Mouse (Mus musculus): ENCODE results near the gene Usf2.
"Not testable (repeated sequence)": the region's sequence is repeated elsewhere in the genome, so short reads cannot be mapped to it uniquely, and the experiment has no call there.

Usf2 gene

DNA sequence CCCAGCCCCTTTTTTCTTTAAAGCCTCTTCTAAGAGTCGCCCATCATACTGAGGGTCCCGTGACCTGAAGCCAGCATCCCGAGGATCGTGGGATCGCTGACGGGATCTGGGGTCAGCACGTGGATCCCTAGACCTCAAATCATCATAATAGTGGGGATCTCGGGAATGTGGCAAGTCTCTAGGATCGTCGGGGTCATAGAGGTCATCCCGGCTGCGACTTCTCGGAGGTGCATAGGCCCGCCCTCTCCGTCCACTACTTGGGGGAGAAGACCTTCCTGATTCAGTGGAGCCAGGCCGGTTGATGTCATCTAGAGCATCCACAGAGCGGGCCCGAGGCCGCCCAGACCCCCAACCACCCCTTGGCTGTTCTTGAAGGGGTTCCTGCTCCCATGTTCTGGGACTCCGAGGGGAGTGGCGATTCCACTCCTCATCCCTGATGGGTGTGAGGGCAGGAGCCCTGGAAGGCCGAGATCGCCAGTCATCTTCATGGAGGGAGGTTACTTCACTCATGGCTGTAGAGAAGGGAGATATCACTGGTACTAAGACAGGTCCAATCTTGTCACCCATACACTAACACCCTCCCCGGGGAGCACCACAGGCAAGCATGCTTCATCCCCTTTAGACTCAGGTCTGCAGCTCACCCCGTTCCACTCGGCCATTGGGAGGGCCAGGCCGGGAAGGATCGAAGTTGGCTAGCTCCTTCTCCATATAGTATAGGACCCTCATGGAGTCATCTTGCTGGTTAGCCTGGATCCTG, 1.7 kb upstream of the Usf2 start:
- no peak for DNase-seq

DNA sequence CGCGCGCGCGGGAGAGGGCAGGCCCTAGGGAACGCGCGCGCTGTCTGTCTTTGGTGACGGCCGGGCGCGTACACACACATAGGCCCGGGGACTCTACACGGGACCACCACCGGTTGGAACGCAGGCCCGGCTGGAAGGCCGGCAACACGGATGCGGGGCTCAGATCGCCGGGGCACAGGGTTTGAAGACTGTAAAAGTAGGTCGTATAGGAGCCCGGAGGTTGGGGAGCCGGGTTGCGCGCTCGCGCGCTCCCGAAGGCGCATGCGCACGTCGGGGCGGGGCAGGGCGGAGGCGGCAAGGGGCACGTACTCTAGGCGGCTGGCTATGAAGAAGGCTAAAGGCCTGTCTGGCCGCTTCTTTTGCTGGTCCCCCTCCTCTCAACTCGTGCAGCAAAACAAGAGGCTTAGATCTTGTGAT, 772 bp upstream of the Usf2 start:
- DNase-seq: peak; percentile 94

DNA sequence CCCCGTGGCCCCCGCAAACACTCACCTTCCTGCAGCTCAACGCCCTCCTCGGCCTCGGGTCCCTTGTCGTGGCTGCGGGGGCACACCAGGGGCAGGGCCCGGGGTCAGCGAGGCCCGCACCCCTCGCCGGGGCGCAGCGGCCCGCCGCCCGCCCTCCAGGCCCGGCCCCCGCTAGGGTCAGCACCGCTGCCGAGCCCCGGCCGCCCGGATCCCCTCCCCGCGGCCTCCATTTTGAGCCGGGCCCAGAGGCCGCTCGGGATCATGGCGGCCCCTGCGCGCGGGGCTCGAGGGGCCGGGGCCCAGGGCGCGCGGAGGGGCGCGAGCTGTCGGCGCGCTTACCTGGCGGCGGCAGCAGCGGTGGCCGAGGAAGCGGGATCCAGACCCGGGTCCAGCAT, 249 bp downstream of the Usf2 start:
- DNase-seq: peak in 1 of 2 experiments; percentile 65

DNA sequence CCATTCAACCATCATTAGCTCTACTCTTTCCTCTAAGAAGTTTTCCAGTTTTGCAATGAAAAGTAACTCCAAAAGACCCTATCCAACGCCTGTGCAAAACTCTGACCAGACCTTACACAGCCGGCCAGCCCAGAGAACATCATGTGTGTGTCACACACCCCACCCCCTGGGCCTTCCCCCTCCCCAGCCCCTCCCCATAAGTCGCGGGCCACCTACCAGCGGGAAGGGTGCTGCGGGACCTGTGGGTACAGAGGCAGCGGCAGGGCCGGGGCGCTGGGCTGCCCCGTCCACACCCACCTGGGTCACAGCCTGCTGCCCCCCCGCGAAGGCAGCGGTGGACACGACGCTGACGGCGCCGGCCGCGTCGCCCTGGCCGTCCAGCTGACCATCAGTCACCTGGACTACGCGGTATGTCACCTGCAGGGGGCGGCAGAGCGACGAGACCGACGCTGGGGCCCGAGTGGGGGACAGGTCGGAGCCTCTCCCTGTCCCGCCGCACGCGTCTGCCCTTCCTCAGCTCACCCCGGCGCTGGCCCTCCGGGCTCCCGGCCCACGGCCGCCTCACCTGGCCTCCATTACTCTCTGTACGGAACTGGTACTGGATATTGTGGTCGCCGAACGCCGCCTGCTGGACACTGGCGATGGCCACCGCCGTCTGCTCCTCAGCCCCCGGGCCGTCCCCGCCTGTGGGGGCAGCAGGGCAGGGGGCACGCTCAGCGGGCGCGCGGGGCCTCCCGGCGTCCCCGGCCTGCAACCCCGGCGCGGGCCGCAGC, 833 bp downstream of the Usf2 start:
- DNase-seq: peak; percentile 89 to 92

DNA sequence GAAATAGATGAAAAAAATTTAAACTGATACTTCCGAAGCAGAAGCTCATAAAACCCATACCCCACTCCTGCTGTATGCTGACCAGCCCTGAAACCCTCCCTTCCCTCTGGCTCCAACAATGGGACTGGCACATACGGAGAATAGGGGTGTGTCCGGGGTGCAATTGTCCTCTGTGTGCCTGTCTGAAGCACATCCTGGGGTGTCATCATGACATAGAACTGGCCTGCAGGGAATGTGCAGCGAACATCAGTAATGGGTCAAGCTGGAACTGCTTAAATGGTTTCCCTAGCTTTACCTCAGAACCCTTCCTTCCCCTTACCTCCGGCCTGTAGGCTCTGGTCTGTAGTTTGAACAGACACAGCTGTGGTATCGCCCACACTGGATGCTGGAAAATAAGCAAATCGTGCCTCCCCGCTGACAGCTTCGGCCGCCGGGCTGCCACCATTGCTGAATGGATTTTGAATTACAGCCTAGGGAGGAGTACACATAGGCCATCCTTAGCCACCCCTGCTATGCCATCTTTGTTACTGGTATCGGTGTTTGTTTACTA, 1.6 kb downstream of the Usf2 start:
- no peak for DNase-seq

GRCm38 (mm10) chr7:30954036-30954435, 2.6 kb downstream of the Usf2 start:
- DNase-seq: peak in 1 of 2 experiments; percentile 40

DNA sequence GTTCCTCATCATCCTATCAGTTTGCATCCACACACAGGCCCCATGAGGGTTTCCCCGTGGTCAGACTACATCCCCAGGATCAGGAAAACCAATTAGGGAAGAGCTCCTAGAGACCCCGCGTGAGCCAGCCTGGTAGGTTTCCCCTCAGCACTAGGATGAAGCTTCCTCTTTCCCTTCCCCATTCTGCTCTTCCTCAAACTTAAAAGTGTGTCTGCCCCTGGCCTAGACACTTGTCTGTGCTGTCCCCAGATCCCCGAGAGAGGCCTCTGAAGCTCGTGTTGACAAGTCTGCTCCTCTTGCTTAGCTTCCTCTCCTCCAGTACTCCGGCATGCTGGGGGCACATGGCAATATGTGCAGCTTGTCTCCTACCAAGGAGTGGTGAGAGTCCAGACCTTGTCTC, 3.1 kb downstream of the Usf2 start:
- peak in 1 of 2 experiments; percentile 40 for DNase-seq

DNA sequence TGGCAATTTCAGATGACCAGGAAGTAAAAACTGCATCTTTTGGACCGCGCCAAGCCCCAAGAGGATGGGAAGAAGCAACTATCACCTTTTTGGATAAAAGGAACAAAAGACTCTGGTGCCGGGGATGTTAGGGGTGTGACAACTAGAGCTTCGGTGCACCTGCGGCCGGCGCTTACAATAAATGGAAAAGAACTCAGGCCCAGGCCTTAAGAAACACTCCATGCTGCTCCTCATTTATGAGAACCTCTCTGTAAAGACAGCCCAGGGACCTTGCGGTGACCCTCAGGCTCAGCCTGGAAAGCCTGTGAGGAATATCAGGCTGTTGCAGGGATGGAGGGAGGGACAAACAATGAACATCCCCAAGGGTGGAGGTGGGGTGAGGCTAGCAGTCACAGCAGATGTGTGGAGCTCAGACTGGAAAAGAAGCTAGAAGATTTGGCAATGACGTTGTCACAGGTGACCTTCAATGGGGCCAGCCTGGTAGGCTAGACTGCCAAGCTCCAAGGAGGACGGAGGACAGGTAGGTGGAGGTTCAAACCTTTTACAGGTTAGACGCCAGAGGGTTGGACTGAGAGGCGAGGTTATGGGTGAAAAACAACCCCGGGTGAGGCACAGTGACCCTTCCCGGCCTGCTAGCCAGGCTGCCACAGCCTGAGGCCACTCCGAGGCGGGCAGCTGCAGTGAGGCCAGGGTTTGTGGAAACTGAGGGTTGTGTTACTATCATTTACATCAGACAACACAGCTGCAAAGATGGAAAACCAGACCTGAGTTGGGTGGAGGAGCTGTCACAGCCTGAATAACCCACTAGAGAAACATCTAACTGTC, 4.0 kb downstream of the Usf2 start:
- DNase-seq: no peak

GRCm38 (mm10) chr7:30949902-30950301, 6.7 kb downstream of the Usf2 start:
- not testable (repeated sequence) for DNase-seq

GRCm38 (mm10) chr7:30945876-30946275, 10.7 kb downstream of the Usf2 start:
- DNase-seq: peak in 1 of 2 experiments; percentile 11

DNA sequence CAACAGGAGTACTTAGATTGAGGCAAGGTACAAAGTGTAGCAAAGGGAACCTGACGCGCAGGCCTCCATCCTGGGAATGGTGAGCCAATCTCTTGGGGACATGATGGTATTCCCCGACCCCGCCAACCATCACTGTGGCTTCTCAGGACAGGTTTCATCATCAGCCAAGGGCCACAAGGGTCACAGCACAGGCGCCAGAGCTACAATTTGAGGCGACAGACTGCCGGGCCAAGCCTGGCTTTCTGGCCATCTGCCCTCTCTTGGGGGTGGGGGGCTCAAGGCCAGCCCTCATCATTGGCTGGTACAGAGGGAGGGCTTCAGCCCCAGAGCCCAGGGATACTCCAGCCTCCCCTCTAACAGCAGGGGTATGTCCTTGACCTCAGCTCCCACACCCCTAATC, 11.1 kb downstream of the Usf2 start:
- peak in 1 of 2 experiments; percentile 45 for DNase-seq

DNA sequence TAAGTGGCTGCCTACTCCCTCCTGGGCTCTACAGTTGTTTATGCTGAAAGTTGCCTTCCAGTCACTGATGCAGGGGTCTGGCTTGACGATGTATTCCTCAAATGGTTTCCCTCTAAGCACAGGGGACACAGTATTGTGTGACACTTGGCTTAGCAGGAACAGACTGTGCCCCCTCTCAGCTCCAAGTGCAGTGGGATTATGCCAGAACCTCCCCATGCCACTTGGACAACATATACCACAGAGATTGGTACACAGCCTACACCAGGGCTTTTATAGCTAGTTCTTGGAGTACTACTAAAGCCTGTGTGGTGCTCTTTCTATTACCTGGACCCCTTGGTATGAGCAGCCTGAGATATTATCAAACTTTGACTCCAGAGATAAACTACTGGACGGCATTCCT, 11.9 kb downstream of the Usf2 start:
- DNase-seq: peak in 1 of 2 experiments; percentile 13

- DNase-seq: peak in 1 of 2 experiments; percentile 16
These were observed 12.5 kb downstream of the Usf2 start, which contains the start of gene Hamp for GRCm38 (mm10) chr7:30943909-30944635. Gene Hamp (minus strand): TSS chr7:30944032.

GRCm38 (mm10) chr7:30942365-30942764, 14.2 kb downstream of the Usf2 start:
- DNase-seq: not testable (repeated sequence)

- not testable (repeated sequence) for DNase-seq
These were observed 16.5 kb downstream of the Usf2 start for GRCm38 (mm10) chr7:30940070-30940469.

DNA sequence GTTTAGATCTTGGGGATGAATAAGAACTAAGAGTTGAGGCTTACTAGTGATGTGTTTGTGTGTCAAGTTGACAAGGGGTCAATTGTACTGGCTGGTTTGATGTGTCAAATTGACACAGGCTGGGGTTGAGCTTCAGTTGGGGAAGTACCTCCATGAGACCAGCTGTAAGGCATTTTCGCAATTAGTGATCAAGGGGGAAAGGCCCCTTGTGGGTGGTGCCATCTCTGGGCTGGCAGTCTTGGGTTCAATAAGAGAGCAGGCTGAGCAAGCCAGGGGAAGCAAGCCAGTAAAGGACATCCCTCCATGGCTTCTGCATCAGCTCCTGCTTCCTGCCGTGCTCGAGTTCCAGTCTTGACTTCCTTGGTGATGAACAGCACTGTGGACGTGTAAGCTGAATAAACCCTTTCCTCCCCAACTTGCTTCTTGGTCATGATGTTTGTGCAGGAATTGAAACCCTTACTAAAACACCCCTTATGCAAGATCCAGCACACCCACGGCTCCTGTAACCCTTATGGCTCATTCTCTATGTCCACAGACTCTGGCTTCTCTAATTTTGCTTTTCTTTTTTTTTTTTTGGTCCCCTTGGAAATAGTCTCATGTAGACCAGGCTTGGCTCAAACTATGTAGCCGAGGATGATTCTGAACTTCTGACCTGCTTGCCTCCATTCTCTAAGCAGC, 21.0 kb downstream of the Usf2 start:
- DNase-seq: peak; percentile 23 to 26

DNA sequence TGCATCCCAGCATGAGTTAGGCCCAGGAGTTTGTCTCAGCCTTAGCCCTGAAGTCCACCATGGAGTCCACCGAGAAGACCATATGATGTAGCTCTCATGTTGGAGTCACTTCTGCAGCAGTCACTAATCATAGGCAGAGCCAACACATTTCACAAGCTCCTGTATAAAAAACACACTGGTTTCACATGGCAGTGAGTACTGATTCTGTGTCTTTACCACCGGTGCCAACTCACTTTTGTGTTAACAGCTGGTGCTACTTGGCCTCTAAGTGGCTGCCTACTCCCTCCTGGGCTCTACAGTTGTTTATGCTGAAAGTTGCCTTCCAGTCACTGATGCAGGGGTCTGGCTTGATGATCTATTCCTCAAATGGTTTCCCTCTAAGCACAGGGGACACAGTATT, 32.0 kb downstream of the Usf2 start, which contains the start of gene Hamp2:
Gene Hamp2 (minus strand): TSS at position 101 of the 400 bp plus-strand sequence.
- not testable (repeated sequence) for DNase-seq

- no peak for DNase-seq
These were observed 32.5 kb downstream of the Usf2 start for GRCm38 (mm10) chr7:30924071-30924470.

DNA sequence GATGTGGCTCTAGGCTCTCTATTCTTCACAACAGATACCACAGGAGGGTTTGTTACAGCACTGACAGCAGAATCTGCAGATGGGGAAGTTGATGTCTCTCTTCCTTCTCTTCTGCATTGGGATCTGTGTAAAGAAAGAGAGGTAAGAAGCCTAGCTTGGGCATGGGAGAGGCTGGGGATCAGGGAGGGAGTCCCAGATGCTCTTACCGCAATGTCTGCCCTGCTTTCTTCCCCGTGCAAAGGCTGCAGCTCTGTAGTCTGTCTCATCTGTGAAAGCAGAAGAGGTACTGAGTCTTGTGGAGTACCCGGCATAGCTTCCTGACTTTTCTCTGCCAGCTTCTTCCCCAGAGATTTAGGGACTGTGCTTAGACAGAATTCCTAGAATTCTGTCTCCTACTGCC, 34.1 kb downstream of the Usf2 start:
- not testable (repeated sequence) for DNase-seq

- DNase-seq: peak in 1 of 2 experiments; percentile 20
These were observed 36.4 kb downstream of the Usf2 start for GRCm38 (mm10) chr7:30920217-30920616.

GRCm38 (mm10) chr7:30917219-30917618, 39.4 kb downstream of the Usf2 start:
- no peak for DNase-seq

All from lung, postnatal 4 days (tissue).